Mouse (Mus musculus) forebrain, embryonic 13.5 days (tissue): Measurements from ENCODE around the gene Elmo2. TPM values are rescaled to one million over a fixed set of nuclear protein-coding genes. Genes with fewer than 3 reads are reported as not detected.
A peak's percentile ranks its signal among the peaks of the same experiment; 100 is the strongest.

ENCODE experiments used
- ATAC-seq: fragments of 200-750 bp; cut with Nextera tagmentation; 2 replicates; pipeline ENCODE4 v1.8.0; 2017
- H3K27ac ChIP-seq: fragments of 300-500 bp; sonication (generic); 2 replicates; pipeline ENCODE4 v1.5.1; 2015; ENCODE audit warnings: inconsistent platforms, mild to moderate bottlenecking, moderate library complexity
- H3K27me3 ChIP-seq: fragments of 300-500 bp; sonication (generic); 2 replicates; pipeline ENCODE4 v1.6.1; 2015; ENCODE audit warnings: mild to moderate bottlenecking, inconsistent platforms
- H3K36me3 ChIP-seq: fragments of 300-500 bp; sonication (generic); 2 replicates; pipeline ENCODE4 v1.6.1; 2015; ENCODE audit warnings: mild to moderate bottlenecking, inconsistent platforms; ENCODE audit not compliant: poor library complexity, severe bottlenecking
- H3K4me1 ChIP-seq: fragments of 300-500 bp; sonication (generic); 2 replicates; pipeline ENCODE4 v1.6.1; 2015; ENCODE audit warnings: inconsistent platforms
- H3K4me2 ChIP-seq: fragments of 300-500 bp; sonication (generic); 2 replicates; pipeline ENCODE4 v1.6.1; 2015; ENCODE audit warnings: inconsistent platforms, mild to moderate bottlenecking, moderate library complexity
- H3K4me3 ChIP-seq: fragments of 300-500 bp; sonication (generic); 2 replicates; pipeline ENCODE4 v1.5.1; 2015; ENCODE audit warnings: mild to moderate bottlenecking, inconsistent platforms
- H3K9ac ChIP-seq: fragments of 300-500 bp; sonication (generic); 2 replicates; pipeline ENCODE4 v1.6.1; 2015; ENCODE audit warnings: mild to moderate bottlenecking, inconsistent platforms
- H3K9me3 ChIP-seq: fragments of 300-500 bp; sonication (generic); replicated peaks from 2 replicates; pipeline ENCODE4 v1.6.1; 2016; ENCODE audit warnings: inconsistent platforms
- WGBS: fragments of 180-500 bp; shearing (Covaris S2); methylation state at CpG from one replicate; pipeline ENCODE4 v1.1.7; 2015; 5-methylcytosine and 5-hydroxymethylcytosine counted together
- polyA plus RNA-seq: library from polyadenylated mRNA; unstranded; fragments of >200 nt; fragmentation: Nextera tagmentation; extraction: Ambion mirVana; gene quantifications from 2 replicates; pipeline ENCODE4 v1.2.1, GENCODE M21; 2015

Elmo2 gene
- polyA plus RNA-seq, 1 experiment from 2014 or later, result 90.5 TPM

GRCm38 (mm10) chr2:165250903-165251302 is 75.4 kb downstream of the Elmo2 start:
- Histone ChIP-seq H3K27me3 (peaks cover 83% of the 10 kb centered on the region), H3K4me2 (no peak overlapping the region), H3K36me3 (no peaks in the 10 kb centered on the region), H3K9ac (no peak overlapping the region), H3K9me3 (no peaks in the 10 kb centered on the region), H3K4me1 (peaks cover 36% of the 10 kb centered on the region), H3K4me3 (no peak overlapping the region), H3K27ac (no peak overlapping the region)
- WGBS, result 43% methylated on average over 1 of the region's 1 CpGs
- no peak for ATAC-seq

- H3K27me3 ChIP-seq, result peaks cover 83% of the 10 kb centered on the region
- H3K4me2 ChIP-seq, result no peak overlapping the region
- ATAC-seq, result 0 out of 2 replicates have a peak, but pooled peaks have one; percentile 38
- no peak overlapping the region for H3K9ac ChIP-seq
- H3K27ac ChIP-seq, result no peak overlapping the region
- peaks cover 26% of the 10 kb centered on the region for H3K4me1 ChIP-seq
- WGBS, result 7% methylated on average over 3 of the region's 3 CpGs
- no peaks in the 10 kb centered on the region for H3K9me3 ChIP-seq
- H3K4me3 ChIP-seq, result no peak overlapping the region
- no peaks in the 10 kb centered on the region for H3K36me3 ChIP-seq
These were observed 77.3 kb downstream of the Elmo2 start for GRCm38 (mm10) chr2:165248967-165249366.

GRCm38 (mm10) chr2:165246349-165246748 is 79.9 kb downstream of the Elmo2 start:
- Histone ChIP-seq H3K27ac (no peak overlapping the region), H3K4me2 (no peak overlapping the region), H3K9me3 (no peaks in the 10 kb centered on the region), H3K36me3 (no peaks in the 10 kb centered on the region), H3K9ac (no peak overlapping the region), H3K4me1 (peaks cover 34% of the 10 kb centered on the region), H3K27me3 (peaks cover 82% of the 10 kb centered on the region), H3K4me3 (no peak overlapping the region)
- 8% methylated on average over 11 of the region's 11 CpGs for WGBS
- no peak for ATAC-seq

- 3% methylated on average over 11 of the region's 11 CpGs for WGBS
- H3K4me1 ChIP-seq, result peaks cover 36% of the 10 kb centered on the region
- no peak overlapping the region for H3K4me3 ChIP-seq
- 0 out of 2 replicates have a peak overlapping the region, but pooled peaks have one; percentile 26 for H3K9ac ChIP-seq
- H3K9me3 ChIP-seq, result no peaks in the 10 kb centered on the region
- peak overlapping the region; percentile 34 for H3K4me2 ChIP-seq
- H3K27me3 ChIP-seq, result peaks cover 91% of the 10 kb centered on the region
- H3K27ac ChIP-seq, result no peak overlapping the region; the same call in 1 of the 2 replicates
- ATAC-seq, result no peak
- no peaks in the 10 kb centered on the region for H3K36me3 ChIP-seq
These were observed 83.1 kb downstream of the Elmo2 start for GRCm38 (mm10) chr2:165243122-165243720.

- H3K9me3 ChIP-seq, result no peaks in the 10 kb centered on the region
- peak overlapping the region; percentile 34 for H3K4me2 ChIP-seq
- H3K4me3 ChIP-seq, result no peak overlapping the region
- peaks cover 91% of the 10 kb centered on the region for H3K27me3 ChIP-seq
- 0 out of 2 replicates have a peak overlapping the region, but pooled peaks have one; percentile 26 for H3K9ac ChIP-seq
- H3K27ac ChIP-seq, result no peak overlapping the region; the same call in 1 of the 2 replicates
- ATAC-seq, result no peak
- H3K36me3 ChIP-seq, result no peaks in the 10 kb centered on the region
- H3K4me1 ChIP-seq, result peaks cover 39% of the 10 kb centered on the region
- WGBS, result 1% methylated on average over 13 of the region's 13 CpGs
These were observed 83.7 kb downstream of the Elmo2 start for GRCm38 (mm10) chr2:165242575-165242974.

GRCm38 (mm10) chr2:165241786-165242185 is 84.5 kb downstream of the Elmo2 start:
- H3K36me3 ChIP-seq, result no peaks in the 10 kb centered on the region
- H3K27me3 ChIP-seq, result peaks cover 88% of the 10 kb centered on the region
- ATAC-seq, result no peak
- 66% methylated on average over 7 of the region's 7 CpGs for whole genome bisulfite sequencing
- H3K4me2 ChIP-seq, result no peak overlapping the region
- H3K4me3 ChIP-seq, result no peak overlapping the region
- no peak overlapping the region for H3K27ac ChIP-seq
- no peaks in the 10 kb centered on the region for H3K9me3 ChIP-seq
- H3K9ac ChIP-seq, result no peak overlapping the region
- H3K4me1 ChIP-seq, result peaks cover 33% of the 10 kb centered on the region

GRCm38 (mm10) chr2:165240371-165240770 is 85.9 kb downstream of the Elmo2 start:
- H3K4me3 ChIP-seq, result no peak overlapping the region
- H3K27ac ChIP-seq, result no peak overlapping the region
- no peaks in the 10 kb centered on the region for H3K9me3 ChIP-seq
- 41% methylated on average over 8 of the region's 8 CpGs for WGBS
- no peaks in the 10 kb centered on the region for H3K36me3 ChIP-seq
- peaks cover 95% of the 10 kb centered on the region for H3K27me3 ChIP-seq
- peaks cover 37% of the 10 kb centered on the region for H3K4me1 ChIP-seq
- no peak for ATAC-seq
- no peak overlapping the region for H3K9ac ChIP-seq
- H3K4me2 ChIP-seq, result no peak overlapping the region

GRCm38 (mm10) chr2:165239533-165240144 is 86.6 kb downstream of the Elmo2 start:
- WGBS, result 20% methylated on average over 15 of the region's 15 CpGs
- Histone ChIP-seq H3K27ac (no peak overlapping the region), H3K27me3 (peaks cover 89% of the 10 kb centered on the region), H3K4me1 (peaks cover 45% of the 10 kb centered on the region), H3K4me3 (no peak overlapping the region), H3K9me3 (no peaks in the 10 kb centered on the region), H3K4me2 (no peak overlapping the region), H3K36me3 (no peaks in the 10 kb centered on the region), H3K9ac (no peak overlapping the region)
- ATAC-seq, result no peak

GRCm38 (mm10) chr2:165238416-165239145 is 87.7 kb downstream of the Elmo2 start:
- Histone ChIP-seq H3K4me1 (peaks cover 52% of the 10 kb centered on the region), H3K9ac (no peak overlapping the region), H3K4me3 (no peak overlapping the region), H3K36me3 (no peaks in the 10 kb centered on the region), H3K27me3 (peaks cover 79% of the 10 kb centered on the region), H3K4me2 (no peak overlapping the region), H3K27ac (no peak overlapping the region), H3K9me3 (no peaks in the 10 kb centered on the region)
- WGBS, result 5% methylated on average over 12 of the region's 12 CpGs
- no peak for ATAC-seq

Other genes starting within 250 kb of the Elmo2 start
- gene 1700025C18Rik, start 235.7 kb downstream of the Elmo2 start, polyA plus RNA-seq, result not detected in 2 replicates
- 5.0 and 6.2 TPM in 2 replicates for gene Cdh22, start 91.6 kb downstream of the Elmo2 start, polyA plus RNA-seq
- 63.8 and 67.2 TPM in 2 replicates for gene Slc35c2, start 38.6 kb downstream of the Elmo2 start, polyA plus RNA-seq
- 5.7 and 6.1 TPM in 2 replicates for gene Zfp663, start 42.2 kb upstream of the Elmo2 start, polyA plus RNA-seq
- gene Zfp334, start 61.8 kb upstream of the Elmo2 start, polyA plus RNA-seq, result 13.6 and 15.5 TPM in 2 replicates
- not detected in 2 replicates for gene Ocstamp, start 73.9 kb upstream of the Elmo2 start, polyA plus RNA-seq
- gene Slc13a3, start 146.8 kb upstream of the Elmo2 start, polyA plus RNA-seq, result 2.8 and 3.1 TPM in 2 replicates
- gene Trp53rka, start 166.8 kb upstream of the Elmo2 start, polyA plus RNA-seq, result 41.3 and 47.0 TPM in 2 replicates
- 2.7 and 2.8 TPM in 2 replicates for gene Slc2a10, start 177.3 kb upstream of the Elmo2 start, polyA plus RNA-seq